Mouse (Mus musculus): ENCODE data around the gene Pcsk1n. TPM values are rescaled to one million over a fixed set of nuclear protein-coding genes. Genes with fewer than 3 reads are reported as not detected.
A peak's percentile ranks its signal among the peaks of the same experiment; 100 is the strongest.

The Pcsk1n gene
- polyA plus RNA-seq, 1 experiment, result 1.4 TPM

DNA sequence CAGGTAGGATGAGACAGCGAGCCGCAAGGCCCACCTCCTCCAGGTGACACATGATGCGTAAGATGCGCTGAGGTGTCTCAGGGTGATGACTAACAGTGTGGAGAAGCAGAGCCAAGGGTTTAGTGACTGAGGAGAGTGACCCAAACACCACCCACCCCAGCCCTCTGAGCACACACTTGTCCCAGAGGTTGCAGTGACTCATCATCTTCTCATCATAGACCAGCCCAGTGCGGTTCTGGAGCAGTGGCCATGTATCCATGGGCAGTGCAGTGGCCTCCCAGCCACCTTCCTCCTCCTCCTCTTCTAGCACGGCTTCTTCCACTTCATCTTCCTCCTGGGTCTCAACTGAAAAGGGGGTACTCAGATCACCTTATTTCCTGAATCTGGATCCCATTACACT, 18.0 kb downstream of the Pcsk1n start:
- 0 out of 2 replicates have a peak, but pooled peaks cover 3% of the 10 kb centered on the region for H3K9me3 ChIP-seq
- no peaks in the 10 kb centered on the region for H3K27me3 ChIP-seq (replicated peaks)
- H3K36me3 ChIP-seq (replicated peaks; ENCODE audit: low read length), result peaks cover 37% of the 10 kb centered on the region
- no peak for TF ChIP-seq GATA1 (IDR thresholded peaks at IDR 0.05; ENCODE audit: borderline replicate concordance, low read length)
- no peak for TF ChIP-seq FLI1 (IDR thresholded peaks at IDR 0.05; ENCODE audit: low read length)
- H3K4me3 ChIP-seq (replicated peaks), result no peak overlapping the region
- H3K4me1 ChIP-seq, result 0 out of 2 replicates have a peak, but pooled peaks cover 3% of the 10 kb centered on the region

DNA sequence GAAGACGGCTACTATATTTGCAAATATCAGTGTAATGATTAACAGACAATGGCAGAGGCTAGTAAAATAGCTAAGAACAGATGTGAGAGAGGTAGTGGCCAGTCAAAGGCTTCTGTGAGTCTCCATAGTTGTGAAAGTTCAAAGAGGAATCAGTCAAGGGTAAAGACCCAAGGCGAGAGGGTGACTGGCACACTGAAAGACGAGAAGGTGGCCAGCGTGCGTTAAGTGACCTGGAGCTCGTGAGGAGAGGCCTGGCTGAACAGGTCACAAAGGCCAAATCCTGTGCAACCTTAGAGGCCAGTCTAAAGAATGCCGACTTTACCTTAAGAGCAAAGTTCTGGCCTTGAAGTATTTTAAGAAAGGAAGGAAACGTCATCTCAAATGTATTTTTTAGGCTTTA, 26.0 kb downstream of the Pcsk1n start:
- no peak for TF ChIP-seq GATA1 (IDR thresholded peaks at IDR 0.05; ENCODE audit: borderline replicate concordance, low read length)
- no peak for TF ChIP-seq FLI1 (IDR thresholded peaks at IDR 0.05; ENCODE audit: low read length)
- Histone ChIP-seq H3K27me3 (replicated peaks) (peaks cover 2% of the 10 kb centered on the region), H3K4me1 (peaks cover 12% of the 10 kb centered on the region; the same call in 1 of the 2 replicates), H3K4me3 (replicated peaks) (no peak overlapping the region), H3K36me3 (replicated peaks; ENCODE audit: low read length) (peaks cover 7% of the 10 kb centered on the region), H3K9me3 (no peaks in the 10 kb centered on the region)

DNA sequence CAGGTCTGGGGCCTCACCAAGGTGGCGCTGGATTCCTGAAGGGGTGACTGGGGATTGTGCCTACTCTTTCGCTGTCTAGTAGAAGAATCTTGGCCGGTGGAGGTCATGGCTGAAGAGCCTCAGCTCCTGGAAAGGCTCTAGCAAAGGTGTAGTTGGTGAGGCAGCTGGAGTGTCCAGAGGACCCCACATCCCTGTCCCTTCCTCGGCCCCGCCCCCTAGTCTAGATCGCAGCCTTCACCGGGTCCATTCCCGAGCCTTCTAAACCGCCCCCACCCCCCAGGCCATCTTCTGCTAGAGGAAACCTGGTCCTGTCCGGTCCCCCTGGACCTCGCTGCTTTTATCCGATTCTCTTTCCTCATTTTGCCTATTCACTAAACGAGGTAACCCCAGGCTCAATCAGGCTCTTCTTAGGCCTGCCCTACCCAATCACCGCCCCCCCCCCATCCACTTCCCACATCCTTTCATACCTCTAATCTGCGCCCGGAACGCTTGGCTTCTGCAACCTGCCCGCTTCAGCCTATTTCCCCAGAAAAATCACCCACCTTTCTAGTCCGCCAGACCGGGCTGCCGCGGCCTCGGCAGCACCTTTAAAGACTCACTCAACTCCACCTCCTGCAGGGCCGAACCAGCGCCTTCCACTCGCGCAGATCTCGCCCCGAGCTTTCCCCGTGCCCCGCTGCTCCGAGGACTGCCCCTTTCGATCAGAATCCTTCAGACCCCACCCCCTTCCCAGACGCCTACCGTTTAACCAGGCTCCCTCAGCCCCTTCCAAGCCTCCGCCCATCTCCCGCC, 27.7 kb downstream of the Pcsk1n start, which contains the start of gene Hdac6:
Hdac6 (minus strand) TSS at position 782 of the 792 bp plus-strand sequence.
- H3K27me3 ChIP-seq (replicated peaks), result peaks cover 2% of the 10 kb centered on the region
- H3K36me3 ChIP-seq (replicated peaks; ENCODE audit: low read length), result no peaks in the 10 kb centered on the region
- no peaks in the 10 kb centered on the region for H3K9me3 ChIP-seq
- no peak for TF ChIP-seq FLI1 (IDR thresholded peaks at IDR 0.05; ENCODE audit: low read length)
- H3K4me3 ChIP-seq (replicated peaks), result peak within 1 kb of the TSS; percentile 91
- peaks cover 12% of the 10 kb centered on the region; the same call in 1 of the 2 replicates for H3K4me1 ChIP-seq

DNA sequence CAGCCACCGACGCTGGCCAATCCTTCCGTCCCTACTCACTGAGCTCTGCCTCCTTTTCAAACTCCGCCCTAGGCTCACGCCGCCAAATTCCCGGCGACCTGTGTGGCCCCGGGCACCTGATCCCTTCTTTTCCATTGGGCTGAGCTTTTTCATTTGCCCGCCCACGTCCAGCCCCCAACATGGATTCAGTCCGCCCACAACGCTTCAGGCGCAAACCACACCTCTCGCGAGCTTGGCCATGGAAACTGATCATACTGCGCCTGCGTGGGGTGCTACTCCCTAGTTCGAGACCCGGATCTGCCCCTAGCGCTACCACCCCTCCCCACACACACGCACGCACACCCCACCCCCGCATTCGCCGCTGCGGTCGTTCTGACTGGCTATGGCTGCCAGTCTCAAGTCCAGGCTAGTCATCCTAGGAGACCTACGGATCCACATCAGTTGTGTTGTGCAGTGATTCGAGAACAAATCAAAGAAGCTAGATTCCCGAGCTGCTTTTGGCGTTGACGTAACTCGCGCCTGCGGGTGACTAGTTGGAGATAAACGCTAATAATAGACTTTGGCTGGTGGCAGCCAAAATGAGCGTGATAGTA, 28.4 kb downstream of the Pcsk1n start:
- TF ChIP-seq GATA1 (IDR thresholded peaks at IDR 0.05; ENCODE audit: borderline replicate concordance, low read length) (no peak), FLI1 (IDR thresholded peaks at IDR 0.05; ENCODE audit: low read length) (no peak)
- Histone ChIP-seq H3K4me1 (peaks cover 12% of the 10 kb centered on the region; the same call in 1 of the 2 replicates), H3K36me3 (replicated peaks; ENCODE audit: low read length) (no peaks in the 10 kb centered on the region), H3K9me3 (no peaks in the 10 kb centered on the region), H3K27me3 (replicated peaks) (peaks cover 2% of the 10 kb centered on the region), H3K4me3 (replicated peaks) (peak overlapping the region; percentile 91)

DNA sequence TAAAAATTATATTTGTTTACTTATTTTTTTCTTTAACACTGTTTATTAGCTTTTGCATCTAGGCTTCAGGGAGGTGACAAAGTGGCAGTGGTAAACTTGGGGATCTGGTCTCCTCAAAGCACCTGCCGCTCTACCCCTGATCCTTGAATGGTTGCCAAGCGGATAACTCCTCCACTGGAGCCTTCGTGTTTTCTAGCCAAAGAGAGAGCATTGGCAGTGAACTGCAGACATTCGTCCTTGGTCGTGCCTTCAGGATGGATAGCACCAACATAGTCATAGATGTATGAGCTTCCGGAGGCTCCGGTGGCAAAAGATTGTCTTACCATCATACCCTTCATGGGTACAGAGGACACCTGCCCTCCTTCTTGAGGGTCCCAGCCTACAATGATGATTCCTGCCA, 30.5 kb downstream of the Pcsk1n start:
- Histone ChIP-seq H3K9me3 (no peaks in the 10 kb centered on the region), H3K4me1 (peaks cover 12% of the 10 kb centered on the region; the same call in 1 of the 2 replicates), H3K27me3 (replicated peaks) (no peaks in the 10 kb centered on the region), H3K36me3 (replicated peaks; ENCODE audit: low read length) (no peaks in the 10 kb centered on the region), H3K4me3 (replicated peaks) (no peak overlapping the region)
- TF ChIP-seq GATA1 (IDR thresholded peaks at IDR 0.05; ENCODE audit: borderline replicate concordance, low read length), result no peak
- TF ChIP-seq FLI1 (IDR thresholded peaks at IDR 0.05; ENCODE audit: low read length), result no peak

DNA sequence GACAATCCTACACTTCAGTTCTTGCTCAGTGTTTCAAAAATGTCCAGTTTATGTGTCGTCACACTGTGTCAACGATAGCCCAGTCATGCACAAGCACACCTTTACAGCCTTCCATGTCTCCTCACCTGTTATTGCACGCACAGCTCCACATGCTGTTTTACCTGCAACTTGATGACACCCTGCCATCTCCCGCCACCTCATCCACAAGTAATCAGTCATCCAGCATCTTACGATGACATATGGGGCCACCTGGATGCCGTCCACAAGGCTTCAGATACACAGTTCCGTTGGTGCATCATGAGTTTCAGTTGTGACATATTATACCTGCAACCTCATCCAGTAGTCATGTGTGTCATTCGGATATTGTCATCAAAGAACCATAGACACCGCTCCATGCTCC, 39.2 kb downstream of the Pcsk1n start:
- TF ChIP-seq FLI1 (IDR thresholded peaks at IDR 0.05; ENCODE audit: low read length), result no peak
- no peak for TF ChIP-seq GATA1 (IDR thresholded peaks at IDR 0.05; ENCODE audit: borderline replicate concordance, low read length)
- Histone ChIP-seq H3K4me1 (peaks cover 33% of the 10 kb centered on the region), H3K9me3 (no peaks in the 10 kb centered on the region), H3K27me3 (replicated peaks) (no peaks in the 10 kb centered on the region), H3K36me3 (replicated peaks; ENCODE audit: low read length) (peaks cover 68% of the 10 kb centered on the region), H3K4me3 (replicated peaks) (peak overlapping the region; percentile 35)

GRCm38 (mm10) chrX:7963829-7964626, 44.4 kb downstream of the Pcsk1n start:
- Histone ChIP-seq H3K36me3 (replicated peaks; ENCODE audit: low read length) (peaks cover 63% of the 10 kb centered on the region), H3K27me3 (replicated peaks) (no peaks in the 10 kb centered on the region), H3K4me1 (peaks cover 45% of the 10 kb centered on the region), H3K9me3 (no peaks in the 10 kb centered on the region), H3K4me3 (replicated peaks) (peak overlapping the region; percentile 91)
- TF ChIP-seq FLI1 (IDR thresholded peaks at IDR 0.05; ENCODE audit: low read length), result no peak
- no peak for TF ChIP-seq GATA1 (IDR thresholded peaks at IDR 0.05; ENCODE audit: borderline replicate concordance, low read length)

DNA sequence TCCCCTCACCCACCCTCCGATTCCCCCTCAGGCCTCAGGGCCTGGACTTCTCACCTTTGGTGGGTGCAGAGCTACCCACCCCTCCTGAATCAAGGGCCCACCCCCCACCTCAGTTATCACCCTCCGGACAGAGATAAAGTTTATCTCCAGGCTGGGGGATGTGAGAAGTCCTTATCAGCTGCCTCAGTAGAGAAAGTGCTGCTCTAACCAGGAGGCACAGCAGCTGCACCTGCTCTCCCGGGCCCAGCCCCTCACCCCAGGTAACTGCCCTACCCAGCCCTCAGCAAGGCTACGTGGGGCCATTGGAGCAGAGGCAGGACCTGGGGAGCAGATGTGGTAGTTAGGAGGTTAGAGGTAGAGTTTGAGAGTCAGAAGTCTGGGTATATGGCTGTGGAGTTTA, 46.5 kb downstream of the Pcsk1n start:
- Histone ChIP-seq H3K27me3 (replicated peaks) (no peaks in the 10 kb centered on the region), H3K9me3 (no peaks in the 10 kb centered on the region), H3K4me3 (replicated peaks) (peak overlapping the region; percentile 95), H3K36me3 (replicated peaks; ENCODE audit: low read length) (peaks cover 41% of the 10 kb centered on the region), H3K4me1 (peaks cover 54% of the 10 kb centered on the region)
- no peak for TF ChIP-seq FLI1 (IDR thresholded peaks at IDR 0.05; ENCODE audit: low read length)
- no peak for TF ChIP-seq GATA1 (IDR thresholded peaks at IDR 0.05; ENCODE audit: borderline replicate concordance, low read length)

GRCm38 (mm10) chrX:7967596-7968201, 48.1 kb downstream of the Pcsk1n start:
- Histone ChIP-seq H3K27me3 (replicated peaks) (no peaks in the 10 kb centered on the region), H3K9me3 (no peaks in the 10 kb centered on the region), H3K4me1 (peaks cover 56% of the 10 kb centered on the region), H3K36me3 (replicated peaks; ENCODE audit: low read length) (peaks cover 29% of the 10 kb centered on the region), H3K4me3 (replicated peaks) (peak overlapping the region; percentile 95)
- TF ChIP-seq FLI1 (IDR thresholded peaks at IDR 0.05; ENCODE audit: low read length) (no peak), GATA1 (IDR thresholded peaks at IDR 0.05; ENCODE audit: borderline replicate concordance, low read length) (no peak)
